Mouse (Mus musculus) heart, postnatal 0 days (tissue): ENCODE measurements at regions not wholly inside any gene's neighbourhood (a gene's known extent, or its start where the extent isn't known, plus 50 kb on each side); places are given as distances from the start of the nearest gene placed in this dataset.

Experiments used
- ATAC-seq: fragments of 200-750 bp; cut with Nextera tagmentation; 2 replicates; pipeline ENCODE4 v1.8.0; 2017; ENCODE audit warnings: low read depth, moderate number of reproducible peaks, moderate library complexity; ENCODE audit not compliant: insufficient read depth
- DNase-seq: peaks from one replicate; pipeline ENCODE4 v3.0.0-alpha.2; 2016; ENCODE audit warnings: low spot score
- H3K27ac ChIP-seq: fragments of 300-500 bp; sonication (generic); 2 replicates; pipeline ENCODE4 v1.5.1; 2014; ENCODE audit warnings: low read depth, mild to moderate bottlenecking
- H3K27me3 ChIP-seq: fragments of 300-500 bp; sonication (generic); 2 replicates; pipeline ENCODE4 v1.6.1; 2014; ENCODE audit warnings: low read length, mixed read lengths; ENCODE audit not compliant: control insufficient read depth, insufficient read depth
- H3K36me3 ChIP-seq: fragments of 300-500 bp; sonication (generic); replicated peaks from 2 replicates; pipeline ENCODE4 v1.6.1; 2014; ENCODE audit warnings: low read length, mixed read lengths; ENCODE audit not compliant: control insufficient read depth, insufficient read depth
- H3K4me1 ChIP-seq: fragments of 300-500 bp; sonication (generic); 2 replicates; pipeline ENCODE4 v1.6.1; 2014; ENCODE audit warnings: antibody characterized with exemption; ENCODE audit not compliant: control insufficient read depth, insufficient read depth
- H3K4me2 ChIP-seq: fragments of 300-500 bp; sonication (generic); 2 replicates; pipeline ENCODE4 v1.6.1; 2014; ENCODE audit warnings: low read depth, mild to moderate bottlenecking, low read length, moderate library complexity
- H3K4me3 ChIP-seq: fragments of 300-500 bp; sonication (generic); 2 replicates; pipeline ENCODE4 v1.5.1; 2014; ENCODE audit warnings: low read depth, low read length
- H3K9ac ChIP-seq: fragments of 300-500 bp; sonication (generic); replicated peaks from 2 replicates; pipeline ENCODE4 v1.6.1; 2014; ENCODE audit warnings: low read depth, low read length, mixed read lengths
- H3K9me3 ChIP-seq: fragments of 300-500 bp; sonication (generic); replicated peaks from 2 replicates; pipeline ENCODE4 v1.6.1; 2016; ENCODE audit warnings: low read length; ENCODE audit not compliant: control insufficient read depth
- CTCF ChIP-seq: IDR thresholded peaks from 2 replicates; pipeline ENCODE4 v1.5.1; 2016; ENCODE audit warnings: antibody characterized with exemption, control low read depth, low read depth
- EP300 ChIP-seq: IDR thresholded peaks from 2 replicates; pipeline ENCODE4 v1.6.1; 2016; ENCODE audit warnings: antibody characterized with exemption, low read depth
- WGBS: fragments of 180-500 bp; shearing (Covaris S2); extraction: QIAGEN DNeasy Blood & Tissue Kit; methylation state at CpG from one replicate; pipeline ENCODE4 v1.1.7; 2014; 5-methylcytosine and 5-hydroxymethylcytosine counted together

DNA sequence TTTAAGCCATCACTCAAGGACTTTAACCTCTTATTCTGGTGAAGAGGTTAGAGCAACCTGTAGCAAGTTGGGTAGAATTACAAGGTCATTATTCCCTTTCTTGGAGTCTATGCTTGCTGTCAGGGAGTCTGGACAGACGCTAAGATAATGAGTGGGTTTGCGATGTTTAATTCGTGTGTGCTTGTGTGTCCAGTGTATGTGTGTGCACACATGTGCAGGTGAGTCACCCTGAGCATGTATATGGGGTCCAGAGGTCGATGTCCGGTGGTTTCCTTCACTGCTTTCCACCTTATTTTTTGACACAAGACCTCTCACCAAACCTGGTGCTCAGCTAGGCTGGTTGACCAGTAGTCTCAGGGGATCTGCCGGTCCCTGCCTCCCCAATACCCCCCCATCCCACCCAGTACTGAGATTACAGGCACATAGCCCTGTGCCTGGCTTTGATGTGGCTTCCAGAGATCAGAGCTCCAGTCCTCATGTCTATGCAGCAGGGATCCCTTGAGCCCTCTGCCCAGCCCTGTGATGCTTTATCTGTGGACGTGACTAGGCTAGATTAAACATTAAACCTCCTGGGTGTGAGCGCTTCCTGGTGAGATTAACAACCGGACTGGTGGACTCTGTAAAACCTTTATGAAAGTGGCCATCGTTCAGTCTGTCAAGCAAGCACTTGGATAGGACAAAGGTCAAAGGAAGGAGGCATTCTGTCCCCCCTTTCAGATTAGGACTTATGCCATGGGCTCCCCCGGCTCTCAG is 74.4 kb upstream of the Tmem45b start:
- Histone ChIP-seq H3K36me3 (no peaks in the 10 kb centered on the region), H3K9ac (no peak overlapping the region), H3K4me3 (no peak overlapping the region), H3K27me3 (no peaks in the 10 kb centered on the region), H3K4me2 (no peak overlapping the region), H3K9me3 (no peaks in the 10 kb centered on the region), H3K4me1 (no peaks in the 10 kb centered on the region), H3K27ac (no peak overlapping the region)
- DNase-seq = no peak
- 64% methylated on average over 11 of the region's 11 CpGs for WGBS
- no peak for ATAC-seq
- TF ChIP-seq EP300 = no peak
- TF ChIP-seq CTCF = no peak

GRCm38 (mm10) chr9:31529021-31529420 is 64.8 kb upstream of the Tmem45b start:
- TF ChIP-seq CTCF (no peak), EP300 (no peak)
- Histone ChIP-seq H3K4me2 (no peak overlapping the region), H3K27me3 (peaks cover 6% of the 10 kb centered on the region; the same call in 1 of the 2 replicates), H3K4me3 (no peak overlapping the region), H3K9me3 (no peaks in the 10 kb centered on the region), H3K9ac (no peak overlapping the region), H3K27ac (no peak overlapping the region), H3K4me1 (no peaks in the 10 kb centered on the region), H3K36me3 (no peaks in the 10 kb centered on the region)
- ATAC-seq (no peak), DNase-seq (no peak)
- 40% methylated on average over 6 of the region's 6 CpGs for WGBS

- H3K27me3 ChIP-seq = peaks cover 6% of the 10 kb centered on the region; the same call in 1 of the 2 replicates
- H3K4me1 ChIP-seq = no peaks in the 10 kb centered on the region
- DNase-seq = no peak
- no peak overlapping the region for H3K27ac ChIP-seq
- no peak overlapping the region for H3K4me3 ChIP-seq
- WGBS = 88% methylated on average over 2 of the region's 2 CpGs
- no peak overlapping the region for H3K9ac ChIP-seq
- no peaks in the 10 kb centered on the region for H3K9me3 ChIP-seq
- no peak overlapping the region for H3K4me2 ChIP-seq
- no peak for TF ChIP-seq CTCF
- no peak for TF ChIP-seq EP300
- H3K36me3 ChIP-seq = no peaks in the 10 kb centered on the region
- ATAC-seq = no peak
These were observed 63.0 kb upstream of the Tmem45b start for GRCm38 (mm10) chr9:31527216-31527615.
